Mouse (Mus musculus) kidney, adult 2 months (tissue): ENCODE results near the gene Wbp1l. TPM values are rescaled to one million over a fixed set of nuclear protein-coding genes. Genes with fewer than 3 reads are reported as not detected.

ENCODE experiments used
- DNase-seq: peaks from one replicate; pipeline ENCODE4 v3.0.0; 2021
- H3K27ac ChIP-seq: fragments of 200-500 bp; 2 replicates; pipeline ENCODE4 v1.5.1; 2012; ENCODE audit warnings: low read depth, low read length, control low read depth, inconsistent platforms; ENCODE audit not compliant: insufficient read depth
- H3K27me3 ChIP-seq: fragments of 200-500 bp; replicated peaks from 2 replicates; pipeline ENCODE4 v1.6.1; 2012; ENCODE audit warnings: mild to moderate bottlenecking, moderate library complexity, low read length, inconsistent platforms; ENCODE audit not compliant: control insufficient read depth, insufficient read depth
- H3K36me3 ChIP-seq: fragments of 200-500 bp; 2 replicates; pipeline ENCODE4 v1.6.1; 2012; ENCODE audit warnings: mild to moderate bottlenecking, moderate library complexity, low read length, inconsistent platforms; ENCODE audit not compliant: control insufficient read depth, insufficient read depth
- H3K4me1 ChIP-seq: fragments of 200-500 bp; 2 replicates; pipeline ENCODE4 v1.6.1; 2011; ENCODE audit warnings: low read length; ENCODE audit not compliant: control insufficient read depth, insufficient read depth
- H3K4me3 ChIP-seq: fragments of 200-500 bp; 2 replicates; pipeline ENCODE4 v1.5.1; 2011; ENCODE audit warnings: mild to moderate bottlenecking, low read depth, low read length, control low read depth; ENCODE audit not compliant: insufficient read depth
- CTCF ChIP-seq: fragments of 200-500 bp; conservative IDR thresholded peaks from 2 replicates; pipeline ENCODE4 v1.5.1; 2011; ENCODE audit warnings: low read depth, mild to moderate bottlenecking, control low read depth, low read length, moderate library complexity, mixed read lengths; ENCODE audit not compliant: insufficient read depth, insufficient read length
- POLR2A ChIP-seq: fragments of 200-500 bp; IDR thresholded peaks from one replicate; pipeline ENCODE4 v1.6.1; 2011; ENCODE audit warnings: low read depth, low read length, control low read depth
- WGBS: fragments of 180-500 bp; shearing (Covaris S2); methylation state at CpG from one replicate; pipeline ENCODE4 v1.1.7; 2018; 5-methylcytosine and 5-hydroxymethylcytosine counted together
- polyA plus RNA-seq: library from polyadenylated mRNA; depleted of rRNA; stranded (reverse); fragments of >200 nt; gene quantifications from 2 replicates; pipeline ENCODE4 v1.2.3, GENCODE M21; 2012; rRNA removed

The Wbp1l gene
- 60.1 and 60.3 TPM in 2 replicates for polyA plus RNA-seq

DNA sequence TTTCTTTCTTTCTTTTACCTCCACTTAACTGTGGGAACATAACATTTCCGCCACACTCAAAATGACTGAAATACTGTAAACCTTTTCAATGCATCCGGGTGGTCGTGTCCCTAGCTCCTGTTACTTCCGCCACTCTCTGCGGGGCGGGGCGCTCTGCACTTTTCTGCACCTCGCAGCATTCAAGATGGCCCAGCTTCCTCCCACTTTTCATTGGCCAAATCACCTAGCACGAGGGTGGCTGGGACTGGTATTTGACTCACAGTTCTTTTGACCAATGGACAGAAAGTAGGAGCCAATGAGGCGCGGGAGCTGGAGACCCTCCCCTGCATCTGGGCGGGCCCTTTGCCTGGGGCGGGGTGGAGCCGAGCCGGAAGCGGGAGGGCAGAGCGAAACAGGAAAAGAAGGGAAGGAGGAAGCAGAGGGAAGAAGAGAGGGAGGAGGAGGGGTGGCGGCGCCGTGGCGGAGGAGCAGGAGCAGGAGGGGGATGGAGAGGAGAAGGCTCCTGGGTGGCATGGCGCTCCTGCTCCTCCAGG, at the start of gene Wbp1l:
Gene Wbp1l, plus strand, starts transcription at position 365 of the 533 bp plus-strand sequence.
- H3K27ac ChIP-seq: peak within 1 kb of the TSS; percentile 74
- H3K4me3 ChIP-seq: peak within 1 kb of the TSS; percentile 85
- peak; percentile 99 for DNase-seq
- WGBS: under 1% methylated on average over 21 of the region's 22 CpGs
- H3K36me3 ChIP-seq: no peaks in the 10 kb centered on the region
- TF ChIP-seq POLR2A: peak; percentile 77
- TF ChIP-seq CTCF: no peak
- H3K27me3 ChIP-seq: no peaks in the 10 kb centered on the region
- peaks cover 21% of the 10 kb centered on the region for H3K4me1 ChIP-seq

- Histone ChIP-seq H3K27me3 (no peaks in the 10 kb centered on the region), H3K36me3 (no peaks in the 10 kb centered on the region; the same call in 1 of the 2 replicates), H3K4me3 (no peak overlapping the region), H3K27ac (no peak overlapping the region), H3K4me1 (no peaks in the 10 kb centered on the region)
- WGBS: 93% methylated on average over 4 of the region's 4 CpGs
- no peak for DNase-seq
- no peak for TF ChIP-seq POLR2A
- no peak for TF ChIP-seq CTCF
These were observed 48.5 kb upstream of the Wbp1l start for GRCm38 (mm10) chr19:46550385-46550784.

DNA sequence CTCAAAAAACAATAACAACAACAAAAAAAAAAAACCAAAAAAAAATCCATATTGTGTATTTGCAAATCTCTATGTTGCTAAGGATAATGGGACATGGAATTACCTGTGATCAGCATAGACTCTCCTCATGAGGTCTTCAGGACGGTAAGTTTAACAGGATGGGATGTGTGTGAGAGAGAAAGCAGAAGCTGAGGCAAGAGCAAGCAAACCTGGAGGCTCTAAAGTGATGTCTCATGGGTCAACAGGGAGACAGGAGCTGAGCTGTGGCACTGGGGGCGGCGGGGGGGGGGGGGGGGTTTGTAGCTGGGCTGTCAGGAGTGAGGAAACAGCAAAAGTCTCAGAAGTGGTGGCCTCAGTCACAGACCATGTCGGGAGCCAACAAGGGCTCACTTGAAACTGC, 46.4 kb upstream of the Wbp1l start:
- Histone ChIP-seq H3K27me3 (no peaks in the 10 kb centered on the region), H3K36me3 (no peaks in the 10 kb centered on the region; the same call in 1 of the 2 replicates), H3K4me1 (no peaks in the 10 kb centered on the region), H3K4me3 (no peak overlapping the region), H3K27ac (no peak overlapping the region)
- TF ChIP-seq CTCF (no peak), POLR2A (no peak)
- WGBS: 85% methylated on average over 4 of the region's 4 CpGs
- DNase-seq: no peak

DNA sequence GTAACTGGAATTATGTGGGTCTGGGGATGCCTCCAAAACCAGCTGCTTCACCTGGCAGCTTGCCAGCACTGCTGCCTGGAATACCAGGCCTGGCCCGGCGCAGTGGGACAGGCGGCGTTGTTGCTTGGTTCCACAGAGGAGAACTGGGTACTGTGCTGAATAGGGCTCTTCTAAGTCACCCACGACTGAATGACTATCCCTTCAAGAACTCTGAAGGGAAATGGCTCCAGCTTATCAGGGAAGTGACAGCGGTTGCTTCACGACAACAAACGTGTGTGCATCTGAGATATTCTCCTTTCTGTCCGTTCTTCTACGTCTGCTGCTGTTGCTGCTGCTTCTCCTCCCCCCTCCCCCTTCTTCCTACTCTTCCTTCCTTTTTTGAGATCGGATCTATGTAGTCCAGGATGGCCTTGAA, 45.3 kb upstream of the Wbp1l start:
- 67% methylated on average over 11 of the region's 11 CpGs for WGBS
- Histone ChIP-seq H3K4me1 (no peaks in the 10 kb centered on the region), H3K36me3 (no peaks in the 10 kb centered on the region; the same call in 1 of the 2 replicates), H3K27ac (no peak overlapping the region), H3K4me3 (no peak overlapping the region), H3K27me3 (no peaks in the 10 kb centered on the region)
- no peak for DNase-seq
- TF ChIP-seq POLR2A: no peak
- no peak for TF ChIP-seq CTCF

GRCm38 (mm10) chr19:46558009-46558408, 40.9 kb upstream of the Wbp1l start:
- no peak for TF ChIP-seq POLR2A
- TF ChIP-seq CTCF: no peak
- Histone ChIP-seq H3K36me3 (no peaks in the 10 kb centered on the region), H3K27me3 (no peaks in the 10 kb centered on the region), H3K27ac (no peak overlapping the region), H3K4me1 (peaks cover 6% of the 10 kb centered on the region; the same call in 1 of the 2 replicates), H3K4me3 (no peak overlapping the region)
- DNase-seq: no peak
- WGBS: 84% methylated on average over 8 of the region's 8 CpGs

- 69% methylated on average over 12 of the region's 12 CpGs for WGBS
- H3K27ac ChIP-seq: no peak overlapping the region
- no peaks in the 10 kb centered on the region for H3K27me3 ChIP-seq
- H3K36me3 ChIP-seq: no peaks in the 10 kb centered on the region
- H3K4me1 ChIP-seq: peaks cover 8% of the 10 kb centered on the region; the same call in 1 of the 2 replicates
- TF ChIP-seq CTCF: no peak
- peak; percentile 51 for DNase-seq
- no peak overlapping the region for H3K4me3 ChIP-seq
These were observed 40.3 kb upstream of the Wbp1l start for GRCm38 (mm10) chr19:46558631-46559030.

GRCm38 (mm10) chr19:46562132-46562531, 36.8 kb upstream of the Wbp1l start:
- 13% methylated on average over 1 of the region's 1 CpGs for WGBS
- TF ChIP-seq CTCF (peak; percentile 81), POLR2A (no peak)
- Histone ChIP-seq H3K4me3 (no peak overlapping the region), H3K27me3 (no peaks in the 10 kb centered on the region), H3K4me1 (peaks cover 8% of the 10 kb centered on the region; the same call in 1 of the 2 replicates), H3K27ac (no peak overlapping the region), H3K36me3 (no peaks in the 10 kb centered on the region)
- peak; percentile 80 for DNase-seq
